Comparison of ENCODE assay signal across 28 mouse cellular contexts in genomic region chr10:57324226-57324625, GRCm38 (mm10).
"Had no signal": no experiment of that assay in that cellular context is flagged by ENCODE, and none has a peak within 500 bp of the region (broad histone marks: within the 10 kb centered on the region; RNA-seq: fewer than 3 reads in every experiment).

No protein-coding gene starts in this region.

- H3K9me3 ChIP-seq: heart, embryonic 13.5 days; heart, embryonic 15.5 days; hindbrain, embryonic 12.5 days; kidney, embryonic 15.5 days; limb, embryonic 10.5 days; limb, embryonic 12.5 days; liver, embryonic 13.5 days; liver, embryonic 15.5 days had no signal

- DNase-seq: gastrocnemius, postnatal 14 days; gastrocnemius, postnatal 36 days; heart, adult 2 months; heart, postnatal 14 days; heart, postnatal 36 days; kidney, adult 11 months; kidney, adult 2 months; kidney, adult 9 months; kidney, postnatal 10 days; kidney, postnatal 25 days; kidney, postnatal 4 days; liver; liver, embryonic 13.5 days; liver, postnatal 0 days had no signal

- H3K36me3 ChIP-seq: heart, embryonic 13.5 days; heart, embryonic 15.5 days; hindbrain, embryonic 12.5 days; kidney, embryonic 15.5 days; limb, embryonic 10.5 days; limb, embryonic 12.5 days; liver, embryonic 13.5 days; liver, embryonic 15.5 days had no signal

- ATAC-seq: hindbrain, embryonic 16.5 days; intestine, embryonic 16.5 days; liver, postnatal 0 days had no signal

- H3K27me3 ChIP-seq: heart, embryonic 13.5 days; heart, embryonic 15.5 days; hindbrain, embryonic 12.5 days; kidney, embryonic 15.5 days; limb, embryonic 12.5 days; liver, embryonic 13.5 days; liver, embryonic 15.5 days had no signal

- H3K4me2 ChIP-seq: heart, embryonic 11.5 days; heart, embryonic 13.5 days; heart, embryonic 15.5 days; hindbrain, embryonic 12.5 days; hindbrain, embryonic 14.5 days; kidney, embryonic 15.5 days; limb, embryonic 12.5 days; liver, embryonic 11.5 days; liver, embryonic 13.5 days; liver, embryonic 15.5 days had no signal

- H3K4me1 ChIP-seq: heart, embryonic 13.5 days; heart, embryonic 15.5 days; hindbrain, embryonic 12.5 days; kidney, embryonic 15.5 days; limb, embryonic 10.5 days; limb, embryonic 12.5 days; liver, embryonic 13.5 days; liver, embryonic 15.5 days had no signal

- H3K4me3 ChIP-seq: heart, adult 2 months; heart, embryonic 13.5 days; heart, embryonic 15.5 days; hindbrain, embryonic 12.5 days; kidney, embryonic 15.5 days; layer of hippocampus, adult 2 months; left cerebral cortex, adult 2 months; limb, embryonic 10.5 days; limb, embryonic 12.5 days; liver, embryonic 13.5 days; liver, embryonic 15.5 days had no signal

- H3K27ac ChIP-seq: heart, adult 2 months; heart, embryonic 13.5 days; heart, embryonic 15.5 days; hindbrain, embryonic 12.5 days; hindbrain, embryonic 14.5 days; kidney, embryonic 15.5 days; layer of hippocampus, adult 2 months; left cerebral cortex, adult 2 months; limb, embryonic 10.5 days; limb, embryonic 12.5 days; liver, embryonic 13.5 days; liver, embryonic 15.5 days had no signal

- H3K9ac ChIP-seq: heart, embryonic 13.5 days; heart, embryonic 15.5 days; hindbrain, embryonic 12.5 days; hindbrain, embryonic 14.5 days; kidney, embryonic 15.5 days; limb, embryonic 12.5 days; liver, embryonic 13.5 days; liver, embryonic 15.5 days; liver, postnatal 0 days had no signal
